Mouse (Mus musculus) layer of hippocampus, adult 9-11 months (tissue): Measurements from ENCODE around the gene Nectin2.

ENCODE experiments used
- DNase-seq: peaks from one replicate; pipeline ENCODE4 v3.0.0; 2022

Nectin2 gene

DNA sequence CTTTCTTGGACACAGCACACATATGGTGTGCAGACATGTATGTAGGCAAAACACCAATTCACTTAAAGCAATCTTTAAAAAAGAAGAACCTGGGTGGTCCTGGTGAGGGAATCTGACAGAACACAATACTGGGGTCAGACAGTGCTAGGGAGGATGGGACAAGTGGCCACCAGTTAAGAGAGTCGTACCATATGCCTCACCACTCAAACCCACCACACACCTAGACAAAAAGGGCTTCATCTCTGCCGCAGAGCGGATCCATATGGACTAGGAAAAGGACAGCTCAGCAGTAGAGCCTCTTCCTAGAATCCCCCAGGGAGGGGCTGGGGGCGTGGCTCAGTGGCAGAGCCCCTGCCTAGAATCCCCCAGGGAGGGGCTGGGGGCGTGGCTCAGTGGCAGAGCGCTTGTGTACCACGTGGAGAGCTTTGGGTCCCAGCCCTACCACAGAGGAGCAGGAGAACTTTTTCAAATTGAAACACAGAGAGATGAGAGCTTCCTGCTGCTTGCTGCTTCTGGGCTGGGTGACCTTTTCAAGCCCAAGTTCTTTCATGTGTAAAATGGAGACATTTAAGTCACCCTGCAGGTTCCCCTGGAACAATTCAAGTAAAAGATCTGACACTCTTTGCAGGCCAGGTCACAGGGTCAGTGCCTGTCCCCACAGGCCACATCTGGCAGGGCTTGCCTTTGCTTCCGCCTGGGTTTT is 8.8 kb downstream of the Nectin2 start:
- no peak for DNase-seq

DNA sequence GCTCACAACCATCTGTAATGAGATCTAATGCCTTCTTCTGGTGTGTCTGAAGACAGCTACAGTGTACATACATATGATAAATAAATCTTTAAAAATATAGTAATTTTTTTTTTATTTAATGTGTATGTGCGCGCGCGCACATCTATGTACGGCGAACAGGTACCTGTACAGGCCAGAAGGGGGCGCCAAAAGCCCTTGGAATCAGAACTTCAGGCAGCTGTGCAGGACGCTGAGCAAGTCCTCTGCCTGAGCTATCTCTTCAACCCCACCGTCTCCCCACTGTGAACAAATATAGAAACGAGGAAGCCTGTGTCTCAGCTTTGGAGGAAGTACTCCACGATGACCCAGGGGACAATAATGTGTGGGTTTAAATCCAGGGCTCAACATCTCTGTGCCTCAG is 10.0 kb downstream of the Nectin2 start:
- DNase-seq: no peak

DNA sequence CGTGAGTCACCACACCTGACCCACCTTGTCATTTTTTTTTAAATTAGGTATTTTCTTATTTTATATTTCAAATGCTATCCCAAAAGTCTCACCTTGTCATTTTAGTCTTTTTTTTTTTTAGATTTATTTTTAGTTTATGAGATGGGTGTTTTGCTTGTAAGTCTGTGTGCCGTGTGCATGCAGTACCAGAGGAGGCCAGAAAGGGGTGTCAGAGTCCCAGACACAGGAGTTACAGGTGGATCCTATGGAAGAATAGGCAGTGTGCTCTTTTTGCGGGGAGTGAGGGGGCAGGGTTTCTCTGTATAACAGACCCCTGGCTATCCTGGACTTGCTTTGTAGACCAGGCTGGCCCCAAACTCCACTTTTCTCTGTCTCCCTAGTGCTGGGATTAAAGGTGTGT is 11.5 kb downstream of the Nectin2 start:
- no peak for DNase-seq

- no peak for DNase-seq
Measured at GRCm38 (mm10) chr7:19736389-19737057, 13.8 kb downstream of the Nectin2 start.

DNA sequence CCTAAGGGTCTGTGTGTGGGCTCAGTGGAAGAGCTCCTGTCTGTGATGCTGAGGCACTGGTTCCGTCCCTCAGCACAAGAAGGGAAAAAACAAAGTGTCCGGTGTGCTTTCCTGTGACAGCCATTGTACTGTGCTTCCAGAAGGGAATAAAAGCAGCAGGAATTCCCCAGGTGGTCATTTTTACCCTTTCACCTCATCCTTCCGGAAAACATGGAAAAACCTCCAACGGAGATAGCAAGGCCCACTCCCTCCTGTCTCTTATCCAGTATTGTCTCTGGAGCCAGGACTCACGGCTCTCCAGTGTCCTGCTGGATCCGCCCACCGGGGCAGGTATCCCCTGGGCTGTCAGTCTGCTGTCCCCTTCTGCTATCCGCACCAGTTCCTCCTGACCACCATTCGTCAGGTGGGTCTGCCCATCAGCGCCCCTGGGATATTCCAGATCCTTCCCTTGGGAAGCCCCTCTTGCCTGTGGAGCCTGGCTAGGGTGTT is 16.1 kb downstream of the Nectin2 start:
- no peak for DNase-seq

DNA sequence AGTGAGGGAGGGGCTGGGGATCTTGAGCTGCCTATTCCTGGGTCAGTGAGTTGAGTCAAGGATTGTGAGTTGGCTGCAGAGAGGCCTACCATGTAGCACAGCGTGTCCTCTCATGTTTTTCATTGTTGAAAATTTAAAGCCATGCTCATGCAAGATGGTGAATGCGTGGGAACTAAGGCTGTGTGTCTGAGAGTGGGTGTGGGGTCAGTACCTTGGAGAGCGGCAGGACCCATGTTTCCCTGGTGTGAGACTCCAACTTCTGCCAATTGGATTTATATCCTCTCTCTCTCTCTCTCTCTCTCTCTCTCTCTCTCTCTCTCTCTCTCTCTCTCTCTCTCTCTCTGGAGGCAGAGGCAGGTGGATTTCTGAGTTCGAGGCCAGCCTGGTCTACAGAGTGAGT is 23.7 kb downstream of the Nectin2 start:
- DNase-seq: no peak

DNA sequence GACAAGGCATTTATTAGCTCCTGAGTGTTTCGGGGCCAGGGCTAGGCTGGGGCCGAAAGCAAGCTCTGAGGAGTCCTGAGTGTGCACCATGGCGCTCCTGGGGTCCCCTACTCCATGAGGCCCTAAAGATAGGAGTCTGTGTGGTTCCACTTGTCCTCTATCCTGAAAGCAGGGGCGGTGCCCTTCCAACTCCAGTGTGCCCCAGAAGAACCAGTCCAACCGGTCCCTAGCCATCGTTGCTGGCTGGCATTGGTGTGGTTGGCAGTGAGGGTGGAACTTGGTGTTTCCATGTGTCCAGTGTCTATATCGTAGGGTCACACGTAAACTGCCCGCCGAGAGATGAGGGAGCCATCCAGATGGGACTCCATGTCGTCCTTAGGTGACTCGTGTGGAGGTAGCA is 26.1 kb downstream of the Nectin2 start:
- DNase-seq: no peak

GRCm38 (mm10) chr7:19722754-19723195 is 27.5 kb downstream of the Nectin2 start:
- no peak for DNase-seq

DNA sequence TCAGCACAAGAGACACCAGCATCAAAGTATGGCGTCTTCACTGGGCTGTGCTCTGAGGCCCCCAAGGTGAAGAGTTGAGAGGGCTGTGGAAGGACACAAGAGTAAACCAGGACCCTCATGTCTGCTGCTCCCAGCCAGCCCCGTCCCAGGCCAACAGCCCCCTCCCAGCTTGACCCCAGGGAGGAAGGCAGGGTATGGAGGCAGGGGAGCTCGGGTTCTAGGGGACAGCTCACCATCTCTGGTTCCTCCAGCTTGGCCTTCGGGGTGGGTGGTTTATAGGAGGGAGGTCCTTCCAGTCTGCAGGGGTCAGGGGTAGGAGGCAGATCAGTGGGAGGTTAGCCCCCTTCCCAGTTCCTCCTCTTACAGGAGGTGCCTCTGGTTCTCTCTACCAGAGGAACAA is 31.1 kb downstream of the Nectin2 start:
- DNase-seq: no peak

- no peak for DNase-seq
Measured at GRCm38 (mm10) chr7:19718297-19718952, 31.9 kb downstream of the Nectin2 start.

DNA sequence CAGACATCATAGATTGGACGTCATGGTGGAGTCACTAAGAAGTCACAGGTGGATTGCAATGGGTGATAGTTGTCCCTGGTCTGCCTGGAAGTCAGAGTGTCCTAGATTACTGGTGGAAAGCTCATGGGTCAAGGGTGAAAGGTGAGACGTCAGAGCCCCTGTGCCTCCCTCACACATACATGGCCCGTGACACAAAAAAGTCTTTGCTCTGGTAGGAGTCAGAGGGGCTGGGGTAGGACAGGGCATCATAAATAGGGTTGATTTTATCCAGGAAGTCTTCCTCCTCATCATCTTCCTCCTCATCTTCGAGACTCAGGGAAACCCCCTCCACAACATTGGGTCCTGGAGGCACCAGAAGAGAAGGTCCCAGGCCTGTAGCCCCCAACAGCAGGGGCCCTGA is 32.9 kb downstream of the Nectin2 start:
- no peak for DNase-seq

DNA sequence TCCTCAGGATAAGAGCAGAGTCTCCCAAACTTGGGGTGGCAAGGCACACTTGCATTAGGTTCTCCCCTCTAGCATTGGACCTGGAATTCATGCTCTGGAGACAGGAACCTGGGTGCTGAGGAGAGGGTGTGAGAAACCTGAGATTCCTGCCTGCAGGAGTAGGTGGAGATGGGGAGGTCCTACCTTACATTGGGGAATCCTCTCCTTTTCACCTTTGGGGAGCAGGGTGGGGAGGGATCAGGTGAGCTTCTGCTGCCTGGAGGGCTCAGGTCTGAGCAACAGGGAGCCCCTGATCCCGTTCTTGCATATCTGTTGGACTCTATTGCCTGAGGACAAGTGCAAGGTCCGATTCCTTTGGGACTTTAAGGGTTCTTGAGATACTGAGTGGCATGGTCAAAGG is 33.5 kb downstream of the Nectin2 start:
- DNase-seq: no peak

DNA sequence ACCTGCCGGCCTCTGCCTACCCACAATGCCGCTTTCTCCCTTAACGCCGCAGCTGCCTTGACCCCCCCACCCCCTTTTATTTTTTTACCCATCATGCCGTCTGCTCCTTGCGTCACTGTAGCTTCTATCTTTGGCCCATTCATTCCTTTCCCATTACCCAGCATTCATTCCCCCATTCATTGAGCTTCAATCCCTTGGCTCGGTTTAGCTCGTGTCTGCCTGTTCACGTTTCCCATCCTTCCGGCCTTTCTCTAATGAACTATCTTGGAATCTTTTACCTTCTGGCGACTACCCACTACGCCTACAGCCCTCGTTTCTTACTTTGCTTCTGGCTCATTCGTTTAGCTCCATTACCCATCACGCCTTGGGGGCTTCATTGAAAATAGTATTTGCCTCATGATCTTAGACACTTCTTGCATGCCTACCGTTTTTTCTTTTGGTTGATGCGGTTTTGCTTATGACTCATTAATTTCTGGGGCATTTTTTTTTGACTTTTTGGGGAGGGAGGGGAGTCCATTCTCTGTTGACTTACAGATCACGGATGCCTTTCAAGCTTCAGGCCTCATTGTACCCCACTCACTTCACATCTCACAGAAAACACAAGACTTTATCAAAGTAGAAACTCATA is 34.1 kb downstream of the Nectin2 start:
- no peak for DNase-seq

- peak; percentile 100 for DNase-seq
Measured at GRCm38 (mm10) chr7:19715239-19716054, 34.8 kb downstream of the Nectin2 start, which contains the start of gene Tomm40. Tomm40 (minus strand) TSS chr7:19715438.

DNA sequence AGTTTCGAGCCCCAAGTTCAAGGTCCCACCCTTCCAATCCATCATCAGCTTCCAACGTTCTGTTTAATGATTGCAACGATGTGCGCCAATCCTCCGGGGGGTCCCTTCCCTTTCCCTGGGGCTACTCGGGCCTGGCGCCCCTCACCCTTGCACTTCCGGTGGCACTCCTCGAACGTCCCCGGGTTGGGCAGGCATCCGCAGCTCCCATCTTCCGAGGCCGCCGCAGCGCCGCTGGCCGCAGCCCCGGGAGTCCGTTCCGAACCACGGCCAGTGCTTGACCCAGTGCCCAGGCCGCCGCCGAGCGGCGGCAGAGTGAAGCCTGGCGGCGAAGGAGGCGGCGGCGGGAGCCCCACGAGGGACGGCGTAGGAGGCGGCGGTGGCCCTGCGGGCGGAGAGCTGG is 35.4 kb downstream of the Nectin2 start:
- DNase-seq: no peak

GRCm38 (mm10) chr7:19713598-19713997 is 36.7 kb downstream of the Nectin2 start:
- no peak for DNase-seq

DNA sequence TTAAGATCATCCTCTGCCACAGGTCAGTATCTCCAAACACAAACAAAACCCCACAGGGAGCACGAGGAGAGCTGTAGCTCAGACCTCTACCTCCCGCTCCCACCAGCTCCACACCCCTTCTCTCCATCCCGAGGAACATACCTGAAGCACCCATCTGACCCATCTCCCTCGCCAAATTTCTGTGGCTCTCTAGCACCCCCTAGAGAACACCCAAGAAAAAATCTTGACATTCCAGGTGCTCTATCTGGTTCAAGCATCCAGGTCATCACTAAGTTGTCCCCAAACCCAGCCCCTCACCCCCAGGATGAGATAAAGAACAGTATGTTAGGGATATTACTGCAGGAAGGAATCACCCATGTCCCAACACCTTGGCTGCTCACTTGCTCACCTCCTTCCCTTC is 37.1 kb downstream of the Nectin2 start:
- DNase-seq: no peak

- no peak for DNase-seq
Measured at GRCm38 (mm10) chr7:19712414-19712813, 37.9 kb downstream of the Nectin2 start.

GRCm38 (mm10) chr7:19710650-19711049 is 39.6 kb downstream of the Nectin2 start:
- no peak for DNase-seq

DNA sequence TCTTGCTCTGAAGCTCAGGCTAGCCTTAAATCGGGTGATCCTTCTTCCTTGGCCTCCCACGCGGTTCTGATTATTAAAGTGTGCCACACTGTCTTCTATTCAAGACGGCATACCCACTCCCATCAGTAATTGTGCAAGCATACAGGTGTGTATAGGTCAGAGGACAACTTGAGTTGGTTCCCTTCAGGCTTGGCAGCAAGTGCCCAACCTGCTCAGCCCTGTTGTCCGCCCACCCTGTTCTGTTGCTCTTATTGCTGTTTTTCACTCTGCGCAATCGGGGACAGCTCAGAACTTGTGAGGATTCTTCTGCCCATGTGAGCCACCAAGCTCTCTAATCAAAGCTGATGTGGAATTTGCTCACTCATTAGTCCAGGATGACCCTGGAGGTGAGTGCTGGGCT is 45.0 kb downstream of the Nectin2 start:
- no peak for DNase-seq

DNA sequence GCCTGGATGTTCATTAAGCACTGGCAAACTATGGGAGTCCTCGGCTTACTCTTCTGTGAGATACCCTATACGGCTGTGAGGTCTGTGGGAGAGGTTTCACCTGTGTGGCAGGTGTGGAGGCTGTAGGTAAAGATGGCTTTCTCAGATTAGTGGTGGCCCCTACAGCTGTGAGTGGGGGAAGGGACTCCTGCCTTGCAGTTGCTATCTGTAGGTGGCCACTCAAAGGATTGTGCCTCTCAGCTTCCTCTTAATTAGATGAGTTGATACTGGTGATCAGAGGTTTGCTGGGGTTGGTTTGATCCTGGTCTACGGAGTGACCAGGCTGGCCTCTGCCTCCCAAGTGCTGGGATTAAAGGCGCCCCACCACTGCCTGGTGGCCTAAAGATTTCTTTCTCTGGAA is 45.8 kb downstream of the Nectin2 start:
- DNase-seq: no peak

- no peak for DNase-seq
Measured at GRCm38 (mm10) chr7:19702859-19703555, 47.3 kb downstream of the Nectin2 start.
